Mouse (Mus musculus): ENCODE data around the gene Ndufs5.

DNA sequence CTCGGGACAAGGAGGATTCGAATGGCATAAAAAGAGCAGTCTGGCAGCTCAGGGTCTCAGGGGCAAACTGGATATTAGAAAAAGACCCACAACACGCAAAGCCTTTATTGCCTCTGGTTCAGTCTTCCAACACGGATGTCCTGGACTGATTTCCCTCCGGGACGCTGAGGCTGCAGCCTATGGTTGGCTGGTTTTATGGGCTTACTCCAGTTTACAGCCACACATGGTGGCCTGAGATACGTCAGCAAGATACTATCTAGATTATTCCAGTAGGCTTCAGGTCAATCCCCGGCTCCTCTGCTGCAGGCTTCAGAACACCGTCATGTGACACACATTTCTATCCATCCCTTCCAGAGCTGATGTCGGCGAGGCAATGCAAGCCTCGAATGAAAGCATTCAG lies 24.6 kb downstream of the Ndufs5 start:
- TF ChIP-seq CTCF (conservative IDR thresholded peaks at IDR 0.05; ENCODE audit: low read length), result no peak
- no peak for TF ChIP-seq POU5F1 (IDR thresholded peaks at IDR 0.05; ENCODE audit: borderline replicate concordance, low read length)
- no peak for TF ChIP-seq NANOG (IDR thresholded peaks at IDR 0.05; ENCODE audit: borderline replicate concordance, low read length)
